Mouse (Mus musculus) cerebellum, adult 11-12 months (tissue): ENCODE measurements at regions not wholly inside any gene's neighbourhood (a gene's known extent, or its start where the extent isn't known, plus 50 kb on each side); places are given as distances from the start of the nearest gene placed in this dataset.

ENCODE experiments used
- DNase-seq: peaks from one replicate; pipeline ENCODE4 v3.0.0; 2022

GRCm38 (mm10) chr3:147181501-147182365, 329.6 kb downstream of the Ttll7 start:
- DNase-seq = no peak

GRCm38 (mm10) chr3:147182366-147182875, 330.3 kb downstream of the Ttll7 start:
- DNase-seq = no peak

- no peak for DNase-seq
Measured at GRCm38 (mm10) chr3:147183656-147184290, 331.6 kb downstream of the Ttll7 start.

GRCm38 (mm10) chr3:147189737-147190136, 337.6 kb downstream of the Ttll7 start:
- DNase-seq = no peak

- DNase-seq = no peak
Measured at GRCm38 (mm10) chr3:147196626-147197025, 344.5 kb downstream of the Ttll7 start.

- no peak for DNase-seq
Measured at GRCm38 (mm10) chr3:147197215-147197614, 345.0 kb downstream of the Ttll7 start.

- no peak for DNase-seq
Measured at GRCm38 (mm10) chr3:147211127-147211940, 359.2 kb downstream of the Ttll7 start.

- no peak for DNase-seq
Measured at GRCm38 (mm10) chr3:147228663-147229062, 376.5 kb downstream of the Ttll7 start.

- DNase-seq = no peak
Measured at GRCm38 (mm10) chr3:147230594-147230993, 378.4 kb downstream of the Ttll7 start.

- DNase-seq = no peak
Measured at GRCm38 (mm10) chr3:147238398-147238797, 386.2 kb downstream of the Ttll7 start.

- DNase-seq = no peak
Measured at GRCm38 (mm10) chr3:147240651-147241050, 388.5 kb downstream of the Ttll7 start.

GRCm38 (mm10) chr3:147244911-147245430, 392.8 kb downstream of the Ttll7 start:
- peak; percentile 6 for DNase-seq

GRCm38 (mm10) chr3:147246141-147246540, 394.0 kb downstream of the Ttll7 start:
- DNase-seq = no peak

GRCm38 (mm10) chr3:147249466-147249865, 397.3 kb downstream of the Ttll7 start:
- DNase-seq = no peak

GRCm38 (mm10) chr3:147249906-147250305, 397.7 kb downstream of the Ttll7 start:
- DNase-seq = no peak

- no peak for DNase-seq
Measured at GRCm38 (mm10) chr3:147252226-147252788, 400.1 kb downstream of the Ttll7 start.

- DNase-seq = no peak
Measured at GRCm38 (mm10) chr3:147252812-147253211, 400.6 kb downstream of the Ttll7 start.

GRCm38 (mm10) chr3:147254454-147254853, 402.3 kb downstream of the Ttll7 start:
- DNase-seq = no peak

GRCm38 (mm10) chr3:147260958-147261595, 408.9 kb downstream of the Ttll7 start:
- no peak for DNase-seq

GRCm38 (mm10) chr3:147266556-147266955, 414.4 kb downstream of the Ttll7 start:
- DNase-seq = no peak

- no peak for DNase-seq
Measured at GRCm38 (mm10) chr3:147273446-147273845, 421.3 kb downstream of the Ttll7 start.

- no peak for DNase-seq
Measured at GRCm38 (mm10) chr3:147278602-147279001, 426.4 kb downstream of the Ttll7 start.
